Mouse (Mus musculus) olfactory bulb, adult 2 months (tissue): Measurements from ENCODE around the gene Ndufs5.

Source experiments
- CTCF ChIP-seq: fragments of 200-500 bp; IDR thresholded peaks from 2 replicates; pipeline ENCODE4 v1.5.1; 2012; ENCODE audit warnings: low read depth, mild to moderate bottlenecking, low read length, moderate library complexity; ENCODE audit not compliant: insufficient read depth
- POLR2A ChIP-seq: fragments of 200-500 bp; IDR thresholded peaks from 2 replicates; pipeline ENCODE4 v1.6.1; 2012; ENCODE audit warnings: mild to moderate bottlenecking, low read depth, low read length, moderate library complexity; ENCODE audit not compliant: insufficient read depth

DNA sequence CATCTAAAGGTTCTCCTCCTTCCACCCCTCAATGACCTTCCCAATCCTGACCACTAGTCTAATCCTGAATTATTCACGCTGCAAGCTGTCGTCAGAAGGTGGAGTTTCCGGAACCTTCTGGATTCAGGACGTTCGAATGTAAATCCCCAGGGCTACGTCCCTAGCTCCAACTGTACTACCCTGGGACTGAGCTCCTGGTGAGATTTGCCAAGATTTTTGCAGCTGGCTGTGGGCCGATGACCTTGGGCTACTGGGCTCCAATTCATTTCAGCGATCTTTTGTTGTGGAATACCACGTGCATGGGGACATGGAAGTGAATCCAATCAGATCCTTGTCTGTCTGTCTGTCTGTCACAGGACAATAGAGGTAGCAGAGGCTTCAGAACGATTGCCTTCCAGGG, 27.7 kb downstream of the Ndufs5 start:
- no peak for TF ChIP-seq CTCF
- no peak for TF ChIP-seq POLR2A
